Mouse (Mus musculus): ENCODE data around the gene Lman2. TPM values are rescaled to one million over a fixed set of nuclear protein-coding genes. Genes with fewer than 3 reads are reported as not detected.

Gene Lman2
- polyA plus RNA-seq, 1 experiment: 38.5 TPM

- Histone ChIP-seq H3K27me3 (ENCODE audit: control insufficient read depth, insufficient read depth, low read length, poor library complexity, severe bottlenecking) (no peaks in the 10 kb centered on the region), H3K9ac (ENCODE audit: low read depth, poor library complexity, severe bottlenecking) (no peak overlapping the region), H3K9me3 (replicated peaks; ENCODE audit: control insufficient read depth, insufficient read depth, low read length, poor library complexity, severe bottlenecking) (no peaks in the 10 kb centered on the region), H3K4me1 (ENCODE audit: control insufficient read depth, insufficient read depth, low read length) (no peaks in the 10 kb centered on the region), H3K36me3 (ENCODE audit: control insufficient read depth, insufficient read depth, low read length, poor library complexity, severe bottlenecking) (no peaks in the 10 kb centered on the region), H3K4me3 (ENCODE audit: low read depth, low read length) (no peak overlapping the region), H3K27ac (ENCODE audit: insufficient read depth, low read length) (no peak overlapping the region)
- TF ChIP-seq EP300 (IDR thresholded peaks at IDR 0.05; ENCODE audit: insufficient read depth, low read depth, low read length) (no peak), CTCF (IDR thresholded peaks at IDR 0.05; ENCODE audit: low read depth, low read length) (no peak), POLR2A (IDR thresholded peaks at IDR 0.05; ENCODE audit: insufficient read depth, low read length) (no peak)
Observed at GRCm38 (mm10) chr13:55368401-55368800, 5.8 kb upstream of the Lman2 start.

GRCm38 (mm10) chr13:55361974-55362452, 570 bp downstream of the Lman2 start:
- Histone ChIP-seq H3K36me3 (ENCODE audit: control insufficient read depth, insufficient read depth, low read length, poor library complexity, severe bottlenecking) (peaks cover 7% of the 10 kb centered on the region), H3K9ac (ENCODE audit: low read depth, poor library complexity, severe bottlenecking) (peak overlapping the region; percentile 64), H3K4me3 (ENCODE audit: low read depth, low read length) (peak overlapping the region; percentile 89), H3K4me1 (ENCODE audit: control insufficient read depth, insufficient read depth, low read length) (no peaks in the 10 kb centered on the region), H3K27ac (ENCODE audit: insufficient read depth, low read length) (no peak overlapping the region), H3K9me3 (replicated peaks; ENCODE audit: control insufficient read depth, insufficient read depth, low read length, poor library complexity, severe bottlenecking) (no peaks in the 10 kb centered on the region), H3K27me3 (ENCODE audit: control insufficient read depth, insufficient read depth, low read length, poor library complexity, severe bottlenecking) (no peaks in the 10 kb centered on the region)
- TF ChIP-seq EP300 (IDR thresholded peaks at IDR 0.05; ENCODE audit: insufficient read depth, low read depth, low read length): no peak
- TF ChIP-seq POLR2A (IDR thresholded peaks at IDR 0.05; ENCODE audit: insufficient read depth, low read length): no peak
- no peak for TF ChIP-seq CTCF (IDR thresholded peaks at IDR 0.05; ENCODE audit: low read depth, low read length)

- no peak overlapping the region for H3K9ac ChIP-seq (ENCODE audit: low read depth, poor library complexity, severe bottlenecking)
- no peaks in the 10 kb centered on the region for H3K4me1 ChIP-seq (ENCODE audit: control insufficient read depth, insufficient read depth, low read length)
- H3K27ac ChIP-seq (ENCODE audit: insufficient read depth, low read length): no peak overlapping the region
- no peaks in the 10 kb centered on the region for H3K9me3 ChIP-seq (replicated peaks; ENCODE audit: control insufficient read depth, insufficient read depth, low read length, poor library complexity, severe bottlenecking)
- peaks cover 9% of the 10 kb centered on the region for H3K36me3 ChIP-seq (ENCODE audit: control insufficient read depth, insufficient read depth, low read length, poor library complexity, severe bottlenecking)
- TF ChIP-seq EP300 (IDR thresholded peaks at IDR 0.05; ENCODE audit: insufficient read depth, low read depth, low read length) (no peak), POLR2A (IDR thresholded peaks at IDR 0.05; ENCODE audit: insufficient read depth, low read length) (no peak), CTCF (IDR thresholded peaks at IDR 0.05; ENCODE audit: low read depth, low read length) (no peak)
- H3K4me3 ChIP-seq (ENCODE audit: low read depth, low read length): no peak overlapping the region
- no peaks in the 10 kb centered on the region for H3K27me3 ChIP-seq (ENCODE audit: control insufficient read depth, insufficient read depth, low read length, poor library complexity, severe bottlenecking)
Observed at GRCm38 (mm10) chr13:55361145-55361544, 1.4 kb downstream of the Lman2 start.

- no peaks in the 10 kb centered on the region for H3K4me1 ChIP-seq (ENCODE audit: control insufficient read depth, insufficient read depth, low read length)
- no peaks in the 10 kb centered on the region for H3K27me3 ChIP-seq (ENCODE audit: control insufficient read depth, insufficient read depth, low read length, poor library complexity, severe bottlenecking)
- H3K27ac ChIP-seq (ENCODE audit: insufficient read depth, low read length): no peak overlapping the region
- no peak overlapping the region for H3K9ac ChIP-seq (ENCODE audit: low read depth, poor library complexity, severe bottlenecking)
- TF ChIP-seq POLR2A (IDR thresholded peaks at IDR 0.05; ENCODE audit: insufficient read depth, low read length): no peak
- TF ChIP-seq EP300 (IDR thresholded peaks at IDR 0.05; ENCODE audit: insufficient read depth, low read depth, low read length): no peak
- no peak for TF ChIP-seq CTCF (IDR thresholded peaks at IDR 0.05; ENCODE audit: low read depth, low read length)
- H3K9me3 ChIP-seq (replicated peaks; ENCODE audit: control insufficient read depth, insufficient read depth, low read length, poor library complexity, severe bottlenecking): no peaks in the 10 kb centered on the region
- H3K4me3 ChIP-seq (ENCODE audit: low read depth, low read length): no peak overlapping the region
- peaks cover 50% of the 10 kb centered on the region for H3K36me3 ChIP-seq (ENCODE audit: control insufficient read depth, insufficient read depth, low read length, poor library complexity, severe bottlenecking)
Observed at GRCm38 (mm10) chr13:55346745-55347144, 15.8 kb downstream of the Lman2 start.

GRCm38 (mm10) chr13:55344286-55344685, 18.3 kb downstream of the Lman2 start:
- Histone ChIP-seq H3K9ac (ENCODE audit: low read depth, poor library complexity, severe bottlenecking) (no peak overlapping the region), H3K9me3 (replicated peaks; ENCODE audit: control insufficient read depth, insufficient read depth, low read length, poor library complexity, severe bottlenecking) (no peaks in the 10 kb centered on the region), H3K27me3 (ENCODE audit: control insufficient read depth, insufficient read depth, low read length, poor library complexity, severe bottlenecking) (no peaks in the 10 kb centered on the region), H3K4me1 (ENCODE audit: control insufficient read depth, insufficient read depth, low read length) (no peaks in the 10 kb centered on the region), H3K36me3 (ENCODE audit: control insufficient read depth, insufficient read depth, low read length, poor library complexity, severe bottlenecking) (peaks cover 37% of the 10 kb centered on the region), H3K4me3 (ENCODE audit: low read depth, low read length) (no peak overlapping the region), H3K27ac (ENCODE audit: insufficient read depth, low read length) (no peak overlapping the region)
- TF ChIP-seq POLR2A (IDR thresholded peaks at IDR 0.05; ENCODE audit: insufficient read depth, low read length) (no peak), CTCF (IDR thresholded peaks at IDR 0.05; ENCODE audit: low read depth, low read length) (no peak), EP300 (IDR thresholded peaks at IDR 0.05; ENCODE audit: insufficient read depth, low read depth, low read length) (no peak)

- Histone ChIP-seq H3K27me3 (ENCODE audit: control insufficient read depth, insufficient read depth, low read length, poor library complexity, severe bottlenecking) (no peaks in the 10 kb centered on the region), H3K9me3 (replicated peaks; ENCODE audit: control insufficient read depth, insufficient read depth, low read length, poor library complexity, severe bottlenecking) (no peaks in the 10 kb centered on the region), H3K4me1 (ENCODE audit: control insufficient read depth, insufficient read depth, low read length) (no peaks in the 10 kb centered on the region), H3K9ac (ENCODE audit: low read depth, poor library complexity, severe bottlenecking) (no peak overlapping the region), H3K4me3 (ENCODE audit: low read depth, low read length) (no peak overlapping the region), H3K36me3 (ENCODE audit: control insufficient read depth, insufficient read depth, low read length, poor library complexity, severe bottlenecking) (peaks cover 24% of the 10 kb centered on the region), H3K27ac (ENCODE audit: insufficient read depth, low read length) (peak overlapping the region; percentile 75)
- TF ChIP-seq EP300 (IDR thresholded peaks at IDR 0.05; ENCODE audit: insufficient read depth, low read depth, low read length) (no peak), POLR2A (IDR thresholded peaks at IDR 0.05; ENCODE audit: insufficient read depth, low read length) (no peak), CTCF (IDR thresholded peaks at IDR 0.05; ENCODE audit: low read depth, low read length) (no peak)
Observed at GRCm38 (mm10) chr13:55342469-55342868, 20.1 kb downstream of the Lman2 start.
